Mouse (Mus musculus) cerebellum, postnatal 10 days (tissue): ENCODE measurements around the gene Rcl1.
A peak's percentile ranks its signal among the peaks of the same experiment; 100 is the strongest.

Experiments used
- DNase-seq, 2 experiments: peaks; one replicate each; pipeline ENCODE4 v3.0.0; 2021; ENCODE audit warnings: mixed read lengths in 2 of 2

Rcl1 gene

DNA sequence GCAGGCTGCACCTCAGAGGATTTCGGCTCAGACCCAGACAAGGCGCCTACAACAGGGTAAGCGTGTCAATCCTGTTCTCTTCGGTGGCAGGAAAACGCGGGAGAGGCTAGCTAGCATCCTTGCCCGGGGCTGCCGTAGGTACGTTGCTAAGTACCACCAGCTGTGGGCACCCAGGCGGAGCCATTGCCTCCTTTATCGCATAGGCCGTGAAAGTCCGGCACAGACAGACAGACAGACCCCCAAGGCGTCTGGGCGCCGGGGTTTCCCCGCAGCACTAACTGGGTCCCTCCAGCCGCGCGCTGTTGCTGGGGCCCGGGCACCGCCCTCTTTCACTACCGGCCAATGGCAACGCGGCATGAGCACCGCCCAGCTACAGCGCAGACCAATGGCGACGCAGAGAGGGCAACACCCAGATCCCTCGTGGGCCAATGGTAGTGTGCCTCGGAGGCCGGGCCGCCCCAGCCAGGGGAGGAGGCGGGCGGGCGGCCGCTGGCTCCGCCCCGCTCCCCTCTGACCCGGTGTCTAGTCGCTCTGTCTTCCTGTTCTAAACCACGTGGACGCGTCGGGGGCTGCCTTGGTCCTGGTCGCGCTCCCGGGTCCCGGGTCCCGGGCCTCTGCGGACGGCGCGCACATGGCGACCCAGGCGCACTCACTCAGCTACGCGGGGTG is at the start of gene Rcl1:
Gene Rcl1 (plus strand): TSS at position 502 of the 669 bp plus-strand sequence.
- peak; percentile 95 to 97 for DNase-seq

DNA sequence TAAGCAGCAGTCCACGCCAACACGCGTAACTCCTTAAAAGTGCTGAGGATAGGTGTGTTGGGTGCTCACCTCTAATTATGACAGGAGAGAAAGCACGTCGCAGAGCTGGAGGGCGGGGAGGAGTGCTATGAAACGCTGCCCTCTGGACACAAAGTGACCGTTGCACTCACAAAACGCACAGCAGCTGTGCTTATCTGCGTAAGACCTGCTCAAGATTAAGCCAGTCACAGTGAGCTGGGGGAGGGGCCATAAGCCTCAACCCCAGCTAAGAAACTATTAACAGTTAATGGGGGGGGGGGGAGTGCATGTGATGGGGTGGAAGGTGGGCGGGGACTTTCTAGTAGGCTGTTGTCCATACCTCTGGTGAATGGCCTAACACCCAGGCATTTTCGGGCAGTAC is 48.4 kb upstream of the Rcl1 start:
- no peak for DNase-seq

DNA sequence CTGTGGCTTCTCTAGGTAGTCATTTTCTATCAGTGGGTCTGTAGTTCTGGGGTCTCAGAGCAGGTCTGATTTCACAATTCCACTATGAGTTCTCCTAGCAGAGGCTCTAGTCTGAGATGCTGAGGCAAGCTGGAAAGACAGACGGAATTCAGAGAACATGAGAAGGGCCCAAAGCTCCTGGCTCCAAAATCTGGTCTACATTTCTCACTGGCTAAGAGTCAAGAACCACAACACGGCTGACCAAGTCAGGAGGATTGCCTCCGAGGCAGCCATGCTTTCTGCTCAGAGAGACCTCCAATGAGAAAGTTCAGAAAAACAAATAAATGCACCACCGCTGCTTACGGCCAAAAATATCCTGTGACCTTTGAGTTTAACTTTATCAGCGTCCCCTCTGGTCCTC is 46.6 kb upstream of the Rcl1 start:
- no peak for DNase-seq

DNA sequence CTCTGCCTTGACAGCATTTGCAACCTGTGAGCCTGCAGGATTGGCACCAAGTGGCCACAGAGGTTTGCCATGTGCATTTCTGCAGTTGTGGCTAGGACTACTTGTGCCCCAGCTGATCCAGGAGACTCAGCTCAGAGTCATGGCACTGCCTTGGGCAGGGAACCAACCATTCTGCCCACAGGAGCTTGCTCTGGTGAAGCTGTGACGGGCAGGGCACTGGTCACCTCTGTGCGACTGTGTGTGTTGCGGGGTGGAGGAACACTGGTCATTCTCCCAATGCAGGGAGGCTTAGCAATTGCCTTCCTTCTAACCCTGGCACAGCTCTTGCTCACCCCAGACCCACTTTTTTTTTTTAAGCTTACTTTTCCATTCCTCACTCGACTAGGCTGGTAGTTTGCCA is 45.7 kb upstream of the Rcl1 start:
- no peak for DNase-seq

DNA sequence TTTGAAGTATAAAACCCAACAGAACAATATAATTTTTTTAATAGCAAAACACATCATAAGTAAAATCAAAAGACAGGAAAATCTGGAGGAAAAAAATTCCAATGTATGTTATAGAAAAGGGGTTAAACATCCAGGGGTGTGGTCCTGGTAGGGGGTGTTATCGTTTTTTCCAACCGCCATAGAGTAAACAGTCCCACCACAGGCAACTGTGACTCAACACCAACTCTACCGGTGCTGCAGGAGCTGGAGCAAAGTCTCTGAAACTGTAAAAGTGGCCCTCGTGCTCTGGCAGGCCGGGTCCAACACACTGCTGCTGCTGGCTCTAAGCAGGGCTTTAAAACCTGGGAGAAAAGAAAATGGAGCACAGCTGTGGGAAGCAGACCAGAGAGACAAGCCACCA is 42.4 kb upstream of the Rcl1 start:
- DNase-seq, result no peak

DNA sequence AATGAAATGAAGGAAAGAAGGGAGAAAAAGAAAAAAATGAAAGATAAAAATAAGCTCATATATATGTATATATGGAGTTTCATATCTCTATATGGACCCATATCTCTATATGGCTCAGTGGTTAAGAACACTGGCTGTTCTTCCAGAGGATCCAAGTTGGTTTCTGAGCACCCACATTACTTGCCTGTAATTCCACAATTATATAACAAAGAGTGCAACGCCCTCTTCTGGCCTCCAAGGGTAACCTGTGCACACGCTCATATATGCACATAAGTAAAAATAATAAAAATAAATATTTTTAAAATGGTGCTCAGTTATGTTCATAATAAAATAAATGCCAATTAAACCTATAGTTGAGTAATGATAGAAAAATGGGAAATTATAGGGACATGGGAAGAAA is 41.5 kb upstream of the Rcl1 start:
- no peak for DNase-seq

DNA sequence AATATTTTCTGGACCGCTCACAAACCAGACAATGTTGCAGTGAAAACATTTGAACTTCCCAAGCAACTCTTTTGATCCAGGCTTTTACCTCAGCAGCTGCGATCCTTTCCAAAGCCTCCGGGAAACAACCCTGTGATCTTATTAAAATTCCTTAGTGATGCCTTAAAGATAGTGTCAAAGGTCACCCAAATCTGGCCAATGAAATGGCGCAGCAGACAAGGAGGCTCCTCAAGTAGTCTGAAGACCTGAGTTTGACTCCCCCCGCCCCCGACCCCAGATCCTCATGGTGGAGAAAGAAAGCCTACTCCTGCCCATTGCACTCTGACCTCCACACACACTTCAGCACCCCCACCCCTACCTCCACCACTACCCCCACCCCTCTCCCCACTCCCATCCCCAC is 40.9 kb upstream of the Rcl1 start:
- DNase-seq, result no peak

DNA sequence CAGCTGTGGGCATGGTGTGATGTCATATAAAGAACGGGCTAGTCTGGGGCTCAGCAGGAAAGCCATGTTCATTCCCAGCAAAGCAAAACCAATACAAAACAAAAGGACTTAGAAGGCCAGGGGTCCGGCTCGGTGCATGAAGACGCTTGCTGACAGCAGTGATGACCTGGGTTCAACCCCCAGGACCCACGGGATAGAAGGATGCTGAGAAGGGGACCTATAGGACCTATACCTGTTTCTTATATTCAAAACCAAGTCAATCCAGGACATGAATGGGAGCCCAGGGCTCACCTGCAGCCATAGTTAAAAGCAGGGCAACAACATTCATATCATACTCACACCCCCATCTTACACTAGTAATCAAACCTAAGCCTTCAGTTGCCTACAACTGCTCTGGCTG is 38.2 kb upstream of the Rcl1 start:
- DNase-seq, result no peak

DNA sequence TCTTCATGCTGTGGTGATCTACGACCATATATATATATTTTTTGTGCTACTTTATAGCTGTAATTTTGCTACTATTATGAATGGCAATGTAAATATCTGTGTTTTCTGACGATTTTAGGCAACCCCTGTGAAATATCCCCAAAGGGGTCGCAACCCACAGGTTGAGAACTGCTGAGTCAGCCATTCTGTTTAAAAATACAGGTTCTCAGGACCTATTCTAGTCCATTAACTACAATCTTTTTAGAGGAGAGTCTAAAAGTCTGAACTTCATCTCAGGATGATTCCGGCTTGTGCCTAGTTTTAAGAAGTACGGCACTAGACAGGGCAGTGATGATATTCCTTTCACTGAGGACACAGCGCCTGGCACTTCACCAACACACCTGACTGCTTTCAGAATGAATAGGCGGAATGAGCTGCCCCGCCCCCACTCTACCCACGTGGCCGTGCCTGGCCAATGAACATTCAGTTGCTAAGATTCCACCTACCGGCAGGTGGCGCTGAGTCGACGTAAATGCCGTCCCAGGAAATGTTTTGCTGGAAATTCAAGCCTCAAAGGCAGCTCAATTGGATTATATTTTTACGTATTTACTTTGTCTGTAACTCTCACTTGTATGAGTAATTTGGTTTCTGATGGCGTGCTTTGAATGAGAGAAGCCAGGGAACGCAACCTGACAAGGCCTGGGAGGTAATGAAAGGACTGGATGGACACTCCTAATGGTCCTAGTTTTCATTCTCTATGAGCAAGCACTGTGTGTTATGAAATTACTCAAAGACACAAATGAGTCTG is 37.4 kb upstream of the Rcl1 start:
- peak; percentile 97 to 99 for DNase-seq

DNA sequence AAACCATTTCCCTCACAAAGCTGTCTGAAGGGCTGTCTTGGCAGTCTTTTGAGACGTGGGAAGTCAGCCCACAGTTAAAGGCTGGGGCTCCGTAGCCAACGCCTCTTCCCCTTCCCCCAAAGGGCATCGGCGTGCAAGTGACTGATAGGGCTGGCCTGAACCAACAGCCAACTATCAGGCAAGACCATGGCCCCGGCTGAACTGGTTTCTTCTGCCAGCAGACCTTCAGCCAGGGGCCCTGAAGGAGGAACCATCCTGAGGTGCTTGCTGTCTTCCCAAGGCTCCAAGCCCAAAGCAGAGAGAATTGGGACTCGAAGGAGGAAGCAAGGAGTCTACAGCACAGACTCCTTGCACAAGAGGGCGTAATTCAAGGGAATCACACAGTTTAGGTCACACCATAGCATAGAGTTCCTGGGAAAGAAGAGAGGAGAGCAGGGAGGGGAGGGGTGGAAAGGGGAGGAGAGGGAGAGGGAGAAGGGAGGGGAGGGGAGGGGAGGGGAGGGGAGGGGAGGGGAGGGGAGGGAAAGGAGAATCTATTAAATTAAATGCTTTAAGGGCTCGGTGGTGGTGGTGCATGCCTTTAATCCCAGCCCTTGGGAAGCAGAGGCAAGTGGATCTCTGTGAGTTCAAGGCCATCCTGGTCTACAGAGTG is 36.6 kb upstream of the Rcl1 start:
- DNase-seq, result peak in 1 of 2 experiments; percentile 35

DNA sequence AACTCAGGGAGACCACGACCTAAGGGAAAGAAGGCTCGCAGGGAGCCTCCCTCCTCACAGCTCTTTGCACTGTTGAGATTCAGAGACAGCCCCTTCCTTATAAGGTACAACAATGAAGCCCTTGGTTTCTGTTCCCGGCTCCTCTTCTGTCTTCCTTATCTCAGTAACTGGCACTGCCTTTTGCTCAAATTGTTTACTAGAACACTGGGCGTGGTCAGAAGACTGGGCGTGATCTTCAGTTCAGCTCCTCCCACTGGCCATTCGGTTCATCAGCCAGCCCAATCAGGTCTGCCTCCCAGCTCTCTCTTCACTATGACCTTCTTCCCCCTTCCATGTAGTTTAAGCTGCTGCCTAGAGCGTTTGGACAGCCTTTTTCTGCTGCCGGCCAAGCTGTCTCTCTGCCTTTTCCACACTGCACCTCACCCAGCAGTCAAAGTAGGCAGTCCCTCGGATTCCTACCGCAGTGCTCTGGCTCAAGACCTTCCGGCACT is 34.1 kb upstream of the Rcl1 start:
- DNase-seq, result peak; percentile 26 to 37

DNA sequence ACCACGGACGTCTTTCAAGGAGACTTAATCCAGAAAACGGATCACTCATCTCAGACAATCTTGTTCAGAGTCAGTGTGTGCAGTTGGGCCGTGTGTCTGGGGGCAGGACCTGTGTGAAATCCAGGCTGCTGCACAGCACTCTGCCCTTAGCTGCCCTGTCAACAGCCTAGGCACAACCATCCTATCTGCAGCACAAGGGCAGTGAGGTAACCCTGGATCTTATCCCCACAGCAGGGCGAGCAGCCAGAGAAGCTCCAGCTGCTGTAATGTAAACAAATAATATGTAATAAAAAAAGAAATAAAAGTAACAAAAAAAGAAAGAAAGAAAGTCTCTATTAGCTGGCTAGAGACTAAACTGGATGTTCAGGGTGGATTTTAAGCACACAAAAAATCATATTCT is 32.0 kb upstream of the Rcl1 start:
- no peak for DNase-seq

DNA sequence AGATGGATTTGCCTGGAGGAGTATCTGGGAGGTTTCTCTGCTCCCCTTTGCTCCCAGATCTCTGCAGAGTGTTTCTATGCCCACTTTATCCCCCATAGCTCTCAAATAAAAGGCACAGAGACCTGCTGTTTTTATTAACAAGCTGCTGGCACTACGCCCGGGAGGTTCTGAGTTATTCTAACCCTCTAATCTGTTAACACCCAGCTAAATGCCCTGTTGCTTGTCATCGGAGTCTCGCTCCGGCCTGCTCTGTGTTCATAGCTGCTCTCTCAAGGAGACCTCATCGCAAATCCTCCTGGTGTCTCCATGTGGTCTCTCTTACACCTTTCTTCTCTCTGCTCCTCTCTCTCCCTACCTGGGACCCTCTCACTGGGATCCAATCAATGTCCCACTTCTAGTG is 26.4 kb upstream of the Rcl1 start:
- DNase-seq, result peak; percentile 18 to 39

DNA sequence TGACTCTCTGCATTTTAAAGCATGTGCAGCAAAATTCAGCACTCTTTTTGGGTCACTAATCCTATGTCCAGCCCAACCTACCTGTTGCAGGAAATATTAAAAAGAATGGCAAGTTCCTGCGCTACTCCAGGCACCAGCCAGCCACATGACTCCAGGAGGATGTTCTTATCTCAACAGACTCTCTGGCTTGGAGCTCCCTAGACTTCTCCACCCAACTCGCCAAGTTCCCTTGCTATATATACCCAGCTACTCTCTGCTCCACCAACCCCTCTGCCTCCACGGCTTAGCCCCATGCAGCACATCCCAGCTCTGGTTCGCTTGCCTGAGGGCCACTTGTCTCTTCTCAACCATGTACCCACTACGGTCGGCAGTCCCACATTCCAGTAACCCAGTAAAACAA is 12.5 kb upstream of the Rcl1 start:
- DNase-seq, result no peak

DNA sequence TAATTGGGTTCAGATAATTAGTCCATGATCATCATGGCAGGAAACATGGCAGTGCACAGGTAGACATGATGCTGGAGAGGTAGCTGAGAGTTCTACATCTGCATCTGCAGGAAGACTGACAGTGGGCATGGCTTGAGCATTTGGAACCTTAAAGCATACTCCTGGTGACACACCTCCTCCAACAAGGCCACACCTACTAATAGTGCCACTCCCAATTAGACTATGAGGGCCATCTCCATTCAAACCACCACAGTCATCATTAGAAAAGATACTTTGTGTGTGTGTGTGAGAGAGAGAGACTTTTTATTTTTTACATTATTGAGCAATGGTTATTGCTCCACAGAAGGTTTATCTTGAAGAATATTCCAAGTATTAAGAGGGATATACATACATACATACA is 9.0 kb upstream of the Rcl1 start:
- no peak for DNase-seq

DNA sequence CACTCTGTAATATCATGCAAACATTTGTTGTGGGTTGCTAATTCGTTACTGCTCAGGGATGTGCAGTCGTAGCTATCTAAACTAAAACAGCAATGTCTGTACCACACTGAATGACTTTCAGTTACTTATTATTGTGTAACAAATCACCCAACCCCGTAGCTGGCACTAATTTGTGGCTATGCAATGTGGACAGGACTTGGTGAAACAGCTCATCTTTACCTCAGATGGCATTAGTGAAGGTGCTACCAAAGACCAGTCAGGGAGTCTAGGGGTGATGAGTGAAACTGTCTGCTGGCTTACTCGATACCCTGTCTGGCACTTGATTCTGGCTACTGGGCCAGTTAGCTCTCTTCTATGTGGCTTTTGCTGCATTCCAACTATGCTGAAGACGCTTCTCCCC is 2.1 kb upstream of the Rcl1 start:
- no peak for DNase-seq

DNA sequence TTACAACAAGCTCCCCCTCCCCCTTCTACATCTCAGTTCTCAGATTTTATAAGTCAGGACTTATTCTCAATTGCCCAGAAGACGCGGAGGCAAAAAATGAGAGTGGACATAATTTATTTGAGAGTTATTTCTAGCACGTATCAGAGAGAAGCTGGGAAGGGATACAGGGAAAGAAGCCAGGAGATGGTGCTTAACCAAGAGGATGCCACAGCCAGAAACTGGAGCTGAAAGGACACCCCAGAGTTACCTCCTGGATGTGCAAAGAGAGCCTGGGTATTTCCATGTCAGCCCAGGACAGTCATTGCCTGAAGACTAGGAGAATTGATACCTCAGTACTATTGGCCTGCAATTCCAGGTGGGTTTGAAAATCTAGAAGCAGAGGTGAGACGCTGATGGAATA is 1.6 kb upstream of the Rcl1 start:
- DNase-seq, result peak in 1 of 2 experiments; percentile 15

DNA sequence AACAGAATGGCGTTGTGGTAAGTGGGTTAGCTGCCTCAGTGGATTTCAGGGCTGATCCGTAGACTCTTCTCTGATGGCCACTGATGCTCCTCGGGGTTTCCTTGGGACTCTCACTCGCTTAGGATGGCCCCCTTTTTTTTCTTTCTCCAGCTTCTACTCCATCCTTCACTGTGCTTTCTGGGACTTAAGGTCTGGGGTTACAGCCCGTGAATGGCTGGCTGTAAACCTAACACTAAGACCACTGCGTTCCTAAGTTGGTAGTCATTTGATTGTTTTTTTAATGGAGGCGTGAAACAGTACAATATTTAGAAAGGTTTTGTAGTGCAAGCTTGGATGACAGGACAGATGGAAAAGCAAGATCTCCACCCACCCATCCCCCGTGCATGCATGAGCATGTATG is 914 bp upstream of the Rcl1 start:
- DNase-seq, result no peak

DNA sequence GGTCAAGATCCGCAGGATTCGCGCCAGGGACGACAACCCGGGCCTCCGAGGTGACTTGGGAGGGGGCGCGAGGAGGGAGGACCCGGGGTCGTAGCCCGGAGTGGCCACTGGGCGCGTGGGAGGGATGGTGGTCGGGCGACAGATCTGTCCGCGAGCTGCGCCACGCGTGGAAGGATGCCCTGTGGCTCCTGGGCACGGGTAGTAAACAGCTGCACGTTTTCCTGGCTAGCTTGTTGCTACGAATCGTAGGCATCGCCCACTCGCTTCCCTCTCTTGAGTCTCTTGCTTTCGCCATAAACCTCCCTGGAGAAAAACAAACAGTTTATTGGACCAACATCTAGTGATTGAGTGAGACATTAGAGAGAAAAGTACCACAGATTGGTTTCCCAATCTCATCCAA is 416 bp downstream of the Rcl1 start:
- no peak for DNase-seq

DNA sequence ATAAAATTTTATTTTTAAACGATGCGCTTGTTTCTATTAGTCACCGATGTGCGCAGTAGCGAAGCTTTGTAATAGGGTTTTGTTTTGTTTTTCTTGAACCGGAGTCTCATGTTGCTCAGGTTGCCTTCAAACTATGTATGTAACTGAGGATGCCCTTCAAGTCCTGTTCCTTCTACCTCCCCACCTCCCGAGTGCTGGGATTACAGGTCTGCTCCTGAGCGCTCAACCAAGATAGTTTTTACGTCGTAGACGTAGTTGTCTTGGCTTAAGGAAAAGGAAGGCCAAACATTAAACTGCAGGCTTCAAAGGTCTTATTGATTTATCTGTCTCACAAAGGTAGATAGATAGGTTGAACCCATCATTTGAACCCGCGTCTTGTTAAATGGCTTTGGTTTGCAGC is 923 bp downstream of the Rcl1 start:
- DNase-seq, result no peak

DNA sequence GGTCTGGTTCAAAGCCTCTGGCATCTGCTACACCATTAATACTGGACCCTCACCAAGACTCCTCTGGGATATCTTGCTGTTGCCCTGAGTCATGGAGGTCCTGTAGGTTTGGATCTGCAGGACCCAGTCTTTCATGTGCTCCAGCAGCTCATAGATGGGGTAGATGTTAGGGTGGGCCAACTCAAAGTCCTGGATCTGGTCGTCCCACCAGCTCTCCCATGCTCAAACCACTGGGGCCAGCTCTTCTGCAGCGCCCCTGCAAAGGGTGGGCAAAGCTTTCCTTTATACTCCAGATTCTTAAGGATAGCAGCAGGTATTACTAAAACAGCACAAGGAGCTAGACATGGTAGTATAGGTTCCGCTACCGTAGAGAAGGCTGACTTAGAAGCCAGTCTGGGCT is 4.6 kb downstream of the Rcl1 start:
- no peak for DNase-seq

DNA sequence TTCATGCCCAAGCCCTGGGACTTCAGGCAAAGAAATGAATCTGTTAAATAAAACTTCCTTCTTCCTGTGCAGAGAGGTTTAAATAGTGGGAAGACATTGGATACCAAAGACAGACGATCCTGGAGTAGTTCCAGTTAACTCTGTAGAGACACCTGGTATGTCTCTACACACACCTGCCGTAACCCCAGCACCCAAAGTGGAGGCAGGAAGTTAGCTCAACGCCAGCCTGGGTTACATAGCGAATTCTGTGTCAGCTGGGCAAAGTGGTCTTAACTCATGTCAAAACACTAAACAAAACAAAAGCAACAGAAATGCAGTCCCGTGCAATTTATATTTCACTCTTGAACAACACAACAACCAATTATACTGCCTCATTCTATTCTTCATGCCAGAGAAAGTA is 5.1 kb downstream of the Rcl1 start:
- DNase-seq, result no peak

DNA sequence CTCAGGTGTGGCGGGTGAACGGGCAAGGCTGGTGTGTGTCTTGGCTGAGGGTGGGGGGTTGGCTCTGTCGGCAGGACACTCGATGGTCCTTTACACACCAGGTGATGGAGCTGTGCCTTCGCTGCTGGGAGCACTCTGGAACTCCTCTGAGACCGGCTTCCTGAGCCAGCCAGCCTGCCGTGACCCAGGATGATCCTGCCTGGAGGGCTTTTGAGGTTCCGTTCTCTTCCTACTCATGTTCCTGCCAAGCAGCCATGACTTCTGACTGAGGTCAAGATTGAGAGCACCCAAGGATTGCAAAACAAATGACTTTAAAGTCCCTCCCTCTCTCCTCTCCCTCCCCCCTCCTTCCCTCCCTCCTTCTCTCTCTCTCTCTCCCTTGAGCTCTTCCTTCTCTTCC is 11.5 kb downstream of the Rcl1 start:
- DNase-seq, result no peak
